Mouse (Mus musculus) left cerebral cortex, adult 18-20 months (tissue): ENCODE measurements around the gene Cep57l1. TPM values are rescaled to one million over a fixed set of nuclear protein-coding genes. Genes with fewer than 3 reads are reported as not detected.

Experiments
- DNase-seq, 2 experiments: peaks; one replicate each; pipeline ENCODE4 v3.0.0; 2021 to 2022; ENCODE audit warnings: low spot score in 2 of 2, mixed read lengths in 1 of 2
- total RNA-seq, 2 experiments: library from RNA; stranded (reverse); gene quantifications; 2 replicates each; pipeline ENCODE4 v1.2.3; 2021

The Cep57l1 gene
- total RNA-seq, 2 experiments from 2014 or later: 5.4 to 7.3 TPM

- peak; percentile 35 to 48 for DNase-seq
These were observed 63.1 kb downstream of the Cep57l1 start for GRCm38 (mm10) chr10:41746554-41746953.

DNA sequence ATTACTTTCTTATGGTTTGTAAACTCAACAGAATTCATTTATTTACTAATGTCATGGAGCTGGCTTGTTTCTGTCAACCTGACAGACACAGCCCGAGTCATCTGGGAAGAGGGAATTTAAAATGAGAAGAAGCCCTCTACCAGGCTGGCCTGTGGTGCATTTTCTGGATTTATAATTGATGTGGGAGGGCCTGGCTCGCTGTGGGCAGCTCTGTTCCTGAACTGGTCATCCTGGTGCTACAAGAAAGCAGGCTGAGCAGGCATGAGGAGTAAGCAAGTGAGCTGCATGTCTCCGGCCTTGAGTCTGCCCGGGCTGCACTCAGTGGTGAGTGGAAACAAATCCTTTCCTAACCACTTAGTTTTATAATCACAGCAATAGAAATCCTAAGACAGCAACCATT is 65.7 kb downstream of the Cep57l1 start:
- DNase-seq: no peak

GRCm38 (mm10) chr10:41740221-41740620 is 69.5 kb downstream of the Cep57l1 start:
- DNase-seq: no peak

GRCm38 (mm10) chr10:41737245-41737644 is 72.4 kb downstream of the Cep57l1 start:
- no peak for DNase-seq

DNA sequence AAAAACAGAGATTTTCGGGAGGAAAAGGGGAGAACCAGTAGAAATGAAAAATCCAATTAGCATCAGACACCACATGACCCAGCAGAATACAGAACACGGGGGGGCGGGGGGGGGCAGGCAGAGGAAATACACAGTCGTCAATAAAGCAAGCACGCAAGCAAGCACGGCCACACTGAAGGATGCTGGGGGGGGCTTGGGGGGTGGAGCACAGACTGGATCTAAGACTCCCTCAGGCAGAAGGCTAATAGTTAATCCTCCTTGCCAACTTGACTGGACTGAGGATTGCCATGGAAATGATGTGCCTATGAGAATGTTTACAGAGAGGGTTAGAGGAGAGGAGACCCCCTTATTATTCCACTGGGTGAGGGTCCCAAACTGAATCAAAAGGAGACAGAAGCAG is 74.3 kb downstream of the Cep57l1 start:
- DNase-seq: no peak

DNA sequence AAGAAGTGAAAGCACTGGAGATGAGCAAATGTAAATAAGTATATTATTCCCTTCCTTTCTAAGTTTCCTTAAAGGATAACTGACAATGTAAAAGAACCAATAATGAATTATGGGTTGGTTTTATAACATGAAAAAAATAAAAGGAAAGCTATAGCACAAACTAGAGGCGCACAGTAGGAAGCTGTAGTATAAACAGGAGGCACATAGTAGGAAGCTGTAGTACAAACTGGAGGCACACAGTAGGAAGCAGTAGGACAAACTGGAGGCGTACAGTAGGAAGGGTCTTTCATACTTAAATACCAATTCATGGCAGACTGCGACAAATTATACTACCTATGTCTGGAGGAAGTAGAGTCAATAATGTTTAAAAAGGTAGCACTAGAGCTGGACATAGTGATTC is 76.5 kb downstream of the Cep57l1 start:
- DNase-seq: no peak

- no peak for DNase-seq
These were observed 77.7 kb downstream of the Cep57l1 start for GRCm38 (mm10) chr10:41731932-41732331.

- DNase-seq: no peak
These were observed 78.9 kb downstream of the Cep57l1 start for GRCm38 (mm10) chr10:41730746-41731145.

GRCm38 (mm10) chr10:41726215-41726614 is 83.5 kb downstream of the Cep57l1 start:
- no peak for DNase-seq

GRCm38 (mm10) chr10:41719587-41719986 is 90.1 kb downstream of the Cep57l1 start:
- DNase-seq: peak; percentile 6 to 8

DNA sequence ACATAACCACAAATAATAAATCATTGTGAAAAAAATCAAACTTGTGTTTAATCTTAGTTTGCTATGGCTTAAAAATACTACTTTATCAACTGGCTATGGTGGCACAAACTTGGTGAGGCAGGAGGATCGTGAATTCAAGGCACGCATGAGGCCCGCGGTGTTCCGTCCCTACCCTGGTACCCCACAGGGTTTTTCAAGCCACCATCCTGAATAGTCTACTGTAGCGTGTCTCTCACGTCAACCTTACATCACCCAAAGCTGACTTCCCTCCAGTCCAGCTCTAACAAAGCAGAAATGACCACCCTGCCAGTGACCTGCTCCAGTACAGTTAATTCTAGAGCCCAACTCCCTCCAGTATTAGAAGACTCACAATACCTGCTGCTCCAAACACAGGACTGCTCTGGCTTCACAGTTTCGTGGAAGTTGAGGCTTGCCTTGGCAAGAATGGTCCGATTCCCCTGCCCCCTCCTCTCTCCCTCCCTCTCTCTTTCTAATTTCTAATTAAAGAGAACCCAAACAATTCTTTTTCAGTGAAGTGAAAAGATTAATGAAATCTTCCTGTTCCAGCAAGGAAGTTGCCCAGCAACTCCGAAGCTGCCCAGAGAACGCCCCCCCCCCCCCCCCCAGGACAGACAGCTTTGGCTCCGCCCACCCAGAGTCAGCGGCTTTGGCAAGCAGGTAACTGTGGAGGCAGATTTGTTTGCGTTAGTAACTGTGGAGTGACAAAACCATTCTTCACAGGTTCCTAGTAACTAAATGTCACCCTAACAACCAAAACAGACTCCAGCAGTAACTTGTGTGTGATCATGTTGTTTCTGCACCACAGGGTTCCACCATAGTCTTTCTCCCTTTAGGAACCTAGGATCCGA is 93.4 kb downstream of the Cep57l1 start, which contains the start of gene Ccdc162:
TSS of gene Ccdc162 (minus strand) at position 606 of the 869 bp plus-strand sequence.
- DNase-seq: no peak

- no peak for DNase-seq
These were observed 94.1 kb downstream of the Cep57l1 start for GRCm38 (mm10) chr10:41715557-41715956.

- no peak for DNase-seq
These were observed 98.2 kb downstream of the Cep57l1 start for GRCm38 (mm10) chr10:41711467-41711866.

GRCm38 (mm10) chr10:41710773-41711172 is 98.9 kb downstream of the Cep57l1 start:
- no peak for DNase-seq

GRCm38 (mm10) chr10:41709341-41709740 is 100.3 kb downstream of the Cep57l1 start:
- DNase-seq: no peak

GRCm38 (mm10) chr10:41699669-41700068 is 110.0 kb downstream of the Cep57l1 start:
- no peak for DNase-seq

GRCm38 (mm10) chr10:41697040-41697439 is 112.6 kb downstream of the Cep57l1 start:
- DNase-seq: no peak

DNA sequence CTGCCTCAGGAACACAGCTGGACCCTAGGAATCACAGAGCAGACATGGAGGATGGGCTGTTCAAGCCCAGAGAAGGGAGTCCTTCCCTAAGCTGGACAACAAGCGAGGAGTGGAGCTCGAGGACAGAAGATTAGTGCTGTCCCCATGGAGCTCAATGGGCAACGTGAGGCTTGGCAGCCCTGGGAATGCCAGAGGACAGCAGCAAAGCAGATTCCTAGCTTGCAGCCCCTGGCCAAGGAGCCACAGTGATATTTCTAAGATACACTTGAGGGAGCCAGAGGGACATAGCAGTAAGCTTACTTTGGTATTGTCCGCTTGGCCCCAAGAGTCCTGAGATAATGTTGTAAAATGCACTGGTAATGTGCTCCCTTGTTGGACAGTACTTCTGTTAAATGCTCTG is 118.7 kb downstream of the Cep57l1 start:
- DNase-seq: no peak

DNA sequence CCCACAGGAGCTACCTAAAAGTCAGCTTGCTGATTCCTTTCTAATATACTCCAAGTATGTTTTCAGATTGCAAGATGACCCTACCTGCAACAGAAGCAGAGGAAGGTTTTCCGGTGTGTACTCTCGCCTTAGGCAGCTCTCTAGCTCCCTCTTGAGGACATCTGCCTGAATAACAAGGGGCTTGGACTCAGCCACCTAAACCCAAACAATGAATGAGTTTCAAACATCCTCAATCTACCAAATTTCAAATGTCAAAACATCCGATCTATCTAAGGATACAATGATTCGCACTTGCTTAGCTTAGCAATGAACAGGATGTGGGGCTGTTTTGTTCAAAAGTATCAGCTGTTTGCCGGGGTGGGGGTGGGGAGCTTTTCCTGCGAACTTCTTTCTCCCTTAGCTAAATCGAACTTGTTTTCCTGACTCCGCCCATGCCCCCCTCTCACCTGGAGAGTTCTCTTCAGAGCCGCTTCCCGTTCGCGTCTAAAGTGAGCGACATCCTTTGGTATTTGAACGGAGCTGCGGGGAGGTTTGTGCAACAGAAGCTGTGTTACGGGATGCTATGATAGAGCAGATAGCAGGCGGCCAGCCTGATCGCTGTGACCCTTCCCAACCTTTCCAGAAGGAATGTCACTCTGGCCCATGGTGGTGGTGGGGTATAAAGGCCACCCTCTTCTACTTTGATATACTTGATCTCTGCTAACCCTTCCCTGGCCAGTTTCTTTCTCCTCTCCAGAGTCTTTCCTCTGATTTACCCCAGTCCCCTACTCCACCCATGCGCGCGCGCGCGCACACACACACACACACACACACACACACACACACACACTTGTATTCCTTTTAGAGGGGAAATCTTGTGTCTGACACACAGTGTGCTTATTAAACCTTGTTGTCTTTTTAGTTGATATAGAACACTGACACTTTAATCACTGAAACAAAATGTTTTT is 119.5 kb downstream of the Cep57l1 start:
- DNase-seq: peak; percentile 57 to 68

- DNase-seq: no peak
These were observed 125.1 kb downstream of the Cep57l1 start for GRCm38 (mm10) chr10:41684548-41684996.

DNA sequence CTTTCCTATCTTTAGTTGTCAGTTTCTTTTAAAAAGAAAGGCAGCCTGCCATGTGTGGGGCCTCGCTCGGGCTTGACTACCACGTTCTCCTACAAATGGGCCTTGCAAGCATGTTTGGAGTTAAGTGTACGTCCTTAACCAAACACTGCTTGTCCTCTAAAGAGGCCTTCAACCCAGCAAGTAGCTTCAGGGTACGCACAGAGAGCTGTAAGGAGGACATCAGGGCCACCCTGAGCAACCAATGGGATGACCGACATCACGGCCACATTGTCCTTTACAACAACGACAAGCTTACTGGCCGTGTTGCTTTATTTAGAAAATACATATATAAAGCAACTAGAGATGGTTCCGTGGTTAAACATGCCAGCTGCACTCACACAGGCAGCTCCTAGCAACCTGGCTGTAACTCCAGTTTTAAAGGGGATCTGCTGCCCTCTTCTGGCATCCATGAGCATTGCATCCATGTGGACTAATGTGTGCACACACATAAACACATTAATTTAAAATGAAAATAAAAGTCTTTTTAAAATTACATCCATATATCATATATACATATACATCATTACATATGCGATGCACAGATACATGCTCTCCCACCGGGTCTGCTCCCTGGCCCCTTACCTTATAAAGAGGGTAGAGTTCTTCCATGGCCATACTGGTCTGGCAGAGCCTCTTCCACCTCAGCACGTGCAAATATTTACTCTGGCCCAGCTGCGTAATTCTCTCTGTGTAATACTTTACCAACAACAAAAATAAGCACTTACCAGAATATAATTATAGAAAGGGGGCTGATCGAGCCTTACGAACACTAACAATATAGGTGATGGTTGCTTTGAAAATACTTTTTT is 126.9 kb downstream of the Cep57l1 start:
- DNase-seq: peak; percentile 86 to 92
